Mouse (Mus musculus) liver, embryonic 15.5 days (tissue): ENCODE data around the gene Arrdc5. TPM values are rescaled to one million over a fixed set of nuclear protein-coding genes. Genes with fewer than 3 reads are reported as not detected.

Experiments used
- ATAC-seq: fragments of 200-750 bp; cut with Nextera tagmentation; 2 replicates; pipeline ENCODE4 v1.8.0; 2017; ENCODE audit warnings: moderate number of reproducible peaks, mild to moderate bottlenecking, moderate library complexity; ENCODE audit not compliant: insufficient read depth
- H3K27ac ChIP-seq: fragments of 300-500 bp; sonication (generic); replicated peaks from 2 replicates; pipeline ENCODE4 v1.5.1; 2015; ENCODE audit warnings: mild to moderate bottlenecking, inconsistent platforms
- H3K27me3 ChIP-seq: fragments of 300-500 bp; sonication (generic); 2 replicates; pipeline ENCODE4 v1.6.1; 2015; ENCODE audit warnings: mild to moderate bottlenecking, inconsistent platforms
- H3K36me3 ChIP-seq: fragments of 300-500 bp; sonication (generic); replicated peaks from 2 replicates; pipeline ENCODE4 v1.6.1; 2015; ENCODE audit warnings: moderate library complexity, mild to moderate bottlenecking, inconsistent platforms
- H3K4me1 ChIP-seq: fragments of 300-500 bp; sonication (generic); replicated peaks from 2 replicates; pipeline ENCODE4 v1.6.1; 2015; ENCODE audit warnings: inconsistent platforms
- H3K4me2 ChIP-seq: fragments of 300-500 bp; sonication (generic); 2 replicates; pipeline ENCODE4 v1.6.1; 2015; ENCODE audit warnings: moderate library complexity, mild to moderate bottlenecking, inconsistent platforms
- H3K4me3 ChIP-seq: fragments of 300-500 bp; sonication (generic); replicated peaks from 2 replicates; pipeline ENCODE4 v1.5.1; 2015; ENCODE audit warnings: mild to moderate bottlenecking, inconsistent platforms
- H3K9ac ChIP-seq: fragments of 300-500 bp; sonication (generic); 2 replicates; pipeline ENCODE4 v1.6.1; 2015; ENCODE audit warnings: moderate library complexity, mild to moderate bottlenecking, inconsistent platforms
- H3K9me3 ChIP-seq: fragments of 300-500 bp; sonication (generic); replicated peaks from 2 replicates; pipeline ENCODE4 v1.6.1; 2016; ENCODE audit warnings: inconsistent platforms
- WGBS: fragments of 180-500 bp; shearing (Covaris S2); methylation state at CpG from one replicate; pipeline ENCODE4 v1.1.7; 2015; ENCODE audit warnings: mixed read lengths; ENCODE audit not compliant: insufficient replicate concordance; 5-methylcytosine and 5-hydroxymethylcytosine counted together
- polyA plus RNA-seq: library from polyadenylated mRNA; unstranded; fragments of >200 nt; fragmentation: Nextera tagmentation; extraction: Ambion mirVana; gene quantifications from 2 replicates; pipeline ENCODE4 v1.2.1, GENCODE M21; 2015

The Arrdc5 gene
- polyA plus RNA-seq, 1 experiment from 2014 or later = not detected

DNA sequence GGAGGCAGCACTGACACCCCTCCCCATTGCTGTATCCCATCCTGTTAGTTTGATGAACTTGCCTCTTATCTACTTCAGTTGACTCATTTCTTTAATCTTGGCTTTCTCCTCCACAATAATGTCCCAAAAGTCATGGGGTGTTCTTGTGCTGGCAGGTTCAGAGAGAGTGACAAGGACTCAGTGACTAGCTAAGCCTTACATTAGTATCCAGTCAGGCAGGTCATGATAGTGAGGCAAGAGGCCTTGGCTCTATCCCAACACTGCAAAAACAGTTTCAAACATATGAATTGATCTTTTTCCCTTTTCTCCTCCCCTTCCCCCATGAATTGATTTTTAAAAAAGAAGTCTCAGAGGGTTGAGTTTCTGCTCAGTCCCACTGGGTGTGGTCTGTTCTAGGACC, 29.2 kb upstream of the Arrdc5 start:
- H3K9me3 ChIP-seq = no peaks in the 10 kb centered on the region
- no peak overlapping the region for H3K4me2 ChIP-seq
- peaks cover 76% of the 10 kb centered on the region for H3K4me1 ChIP-seq
- no peak for ATAC-seq
- no peaks in the 10 kb centered on the region for H3K27me3 ChIP-seq
- no peak overlapping the region for H3K4me3 ChIP-seq
- H3K27ac ChIP-seq = no peak overlapping the region
- 0 out of 2 replicates have a peak, but pooled peaks cover 3% of the 10 kb centered on the region for H3K36me3 ChIP-seq
- H3K9ac ChIP-seq = no peak overlapping the region

DNA sequence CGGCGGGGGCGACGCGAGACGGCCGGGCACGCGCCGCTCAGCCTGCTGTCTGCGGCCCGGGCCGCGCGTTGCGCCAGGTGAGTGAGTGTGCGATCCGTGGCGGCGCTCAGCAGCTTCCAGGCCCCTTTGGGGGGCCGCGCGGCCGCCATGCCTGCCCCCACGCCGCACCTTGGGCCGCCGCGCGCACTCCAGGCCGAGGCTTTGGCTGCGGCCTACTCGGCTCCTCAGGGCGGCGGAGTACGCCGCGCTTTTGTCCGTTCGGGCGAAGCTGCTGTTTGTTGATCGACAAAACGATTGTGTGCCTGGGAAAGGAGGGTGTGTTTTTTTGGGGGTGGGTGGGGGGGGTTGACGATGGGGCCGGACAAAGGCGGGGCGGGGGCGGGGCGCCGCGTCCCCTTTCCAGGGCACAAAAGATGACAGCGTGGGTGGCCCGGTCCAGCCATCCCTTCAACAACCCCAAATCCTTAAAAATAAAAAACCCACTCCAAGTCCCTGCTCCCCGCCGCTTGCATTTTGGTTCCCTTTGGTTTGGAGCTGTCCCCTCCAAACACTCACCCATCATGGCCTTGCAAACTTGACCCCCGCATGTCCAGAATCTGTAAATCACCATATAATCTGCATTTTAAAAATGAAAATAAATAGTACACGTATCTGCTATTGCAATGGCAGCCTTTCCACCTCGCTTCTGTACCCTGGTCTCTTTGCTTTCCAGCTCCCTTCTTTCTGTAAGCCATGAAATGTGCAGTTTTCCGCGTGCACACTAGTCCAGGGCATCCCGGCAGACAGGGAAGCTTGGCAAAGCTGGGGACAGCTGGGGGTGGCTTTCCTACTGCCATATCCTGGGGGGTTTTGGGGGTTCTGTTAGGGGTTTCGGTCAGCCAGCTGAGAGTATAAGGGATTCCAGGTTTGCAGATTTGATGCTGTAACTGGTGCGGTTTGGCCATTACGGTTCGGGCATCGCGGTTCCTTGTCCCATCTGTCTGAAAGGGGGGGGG, 26.4 kb upstream of the Arrdc5 start:
- H3K4me1 ChIP-seq = peaks cover 67% of the 10 kb centered on the region
- H3K9ac ChIP-seq = peak overlapping the region; percentile 92
- H3K4me2 ChIP-seq = peak overlapping the region; percentile 99
- WGBS = 4% methylated on average over 62 of the region's 67 CpGs
- H3K27ac ChIP-seq = peak overlapping the region; percentile 95
- no peaks in the 10 kb centered on the region for H3K27me3 ChIP-seq
- no peaks in the 10 kb centered on the region for H3K9me3 ChIP-seq
- H3K36me3 ChIP-seq = peaks cover 30% of the 10 kb centered on the region
- H3K4me3 ChIP-seq = peak overlapping the region; percentile 81
- ATAC-seq = peak; percentile 56

DNA sequence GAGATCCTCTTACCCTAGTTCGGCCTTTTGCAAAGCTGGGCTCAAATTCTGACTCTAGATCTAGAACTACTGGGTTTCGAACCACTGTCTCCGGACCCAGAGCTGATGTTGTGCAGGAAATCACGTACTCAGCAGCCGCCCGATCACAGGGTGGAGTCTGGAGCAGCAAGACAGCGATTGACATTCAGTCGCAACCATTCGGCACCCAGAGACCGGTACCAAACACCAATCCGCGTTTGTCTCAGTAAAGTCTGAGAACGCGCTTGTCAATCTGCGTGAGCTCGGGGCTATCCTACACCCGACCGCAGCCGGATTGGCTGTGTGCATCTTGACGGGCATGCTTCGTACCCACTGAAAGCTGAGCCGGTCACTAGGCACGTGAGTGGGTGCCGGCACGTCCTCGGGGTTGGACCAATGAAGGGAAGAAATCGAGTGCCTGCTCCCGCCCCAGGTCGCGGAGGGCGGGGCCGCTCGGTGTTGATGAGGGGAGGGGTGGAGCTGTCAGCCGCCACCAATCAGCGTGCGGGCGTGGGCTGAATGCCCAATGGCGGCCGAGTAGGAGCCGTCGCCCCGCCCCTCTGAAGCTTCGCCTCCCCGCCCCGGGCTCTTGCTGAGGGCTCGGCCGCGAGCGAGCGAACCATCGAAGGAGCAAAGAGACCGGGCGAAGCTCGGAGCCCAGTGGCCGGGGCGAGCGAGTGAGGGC, 25.5 kb upstream of the Arrdc5 start, which contains the start of gene Kdm4b:
Gene Kdm4b, plus strand, starts transcription at position 613 of the 703 bp plus-strand sequence.
- H3K9me3 ChIP-seq = no peaks in the 10 kb centered on the region
- peaks cover 38% of the 10 kb centered on the region for H3K36me3 ChIP-seq
- peak within 1 kb of the TSS; percentile 99 for H3K4me2 ChIP-seq
- under 1% methylated on average over 57 of the region's 57 CpGs for WGBS
- H3K4me3 ChIP-seq = peak within 1 kb of the TSS; percentile 81
- H3K27ac ChIP-seq = peak within 1 kb of the TSS; percentile 95
- peak; percentile 98 for ATAC-seq
- H3K4me1 ChIP-seq = peaks cover 63% of the 10 kb centered on the region
- peak within 1 kb of the TSS; percentile 92 for H3K9ac ChIP-seq
- no peaks in the 10 kb centered on the region for H3K27me3 ChIP-seq

DNA sequence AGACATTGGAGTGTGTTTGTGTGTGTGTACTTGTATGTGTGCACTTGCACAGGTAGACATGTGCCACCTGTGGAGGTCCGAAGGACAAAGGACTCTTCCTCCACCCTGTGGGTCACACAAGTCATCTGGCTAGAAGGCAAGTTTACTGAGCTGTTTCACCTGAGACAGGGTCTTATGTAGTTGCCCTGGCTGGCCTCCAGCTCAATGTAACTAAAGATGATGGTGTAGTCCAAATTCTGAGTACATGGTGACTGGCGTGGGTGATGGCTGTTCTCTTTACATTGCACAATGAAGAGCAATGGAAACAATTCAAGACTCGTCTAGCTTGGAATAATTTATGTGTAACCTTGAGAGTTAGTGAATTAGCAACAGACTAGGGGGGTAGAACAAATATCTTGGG, 24.3 kb upstream of the Arrdc5 start:
- H3K36me3 ChIP-seq = peaks cover 50% of the 10 kb centered on the region
- no peaks in the 10 kb centered on the region for H3K9me3 ChIP-seq
- WGBS = 63% methylated on average over 3 of the region's 3 CpGs
- H3K27ac ChIP-seq = no peak overlapping the region
- no peak overlapping the region for H3K4me3 ChIP-seq
- peaks cover 53% of the 10 kb centered on the region for H3K4me1 ChIP-seq
- no peak overlapping the region for H3K9ac ChIP-seq
- H3K4me2 ChIP-seq = peak overlapping the region; percentile 80
- no peak for ATAC-seq
- no peaks in the 10 kb centered on the region for H3K27me3 ChIP-seq

DNA sequence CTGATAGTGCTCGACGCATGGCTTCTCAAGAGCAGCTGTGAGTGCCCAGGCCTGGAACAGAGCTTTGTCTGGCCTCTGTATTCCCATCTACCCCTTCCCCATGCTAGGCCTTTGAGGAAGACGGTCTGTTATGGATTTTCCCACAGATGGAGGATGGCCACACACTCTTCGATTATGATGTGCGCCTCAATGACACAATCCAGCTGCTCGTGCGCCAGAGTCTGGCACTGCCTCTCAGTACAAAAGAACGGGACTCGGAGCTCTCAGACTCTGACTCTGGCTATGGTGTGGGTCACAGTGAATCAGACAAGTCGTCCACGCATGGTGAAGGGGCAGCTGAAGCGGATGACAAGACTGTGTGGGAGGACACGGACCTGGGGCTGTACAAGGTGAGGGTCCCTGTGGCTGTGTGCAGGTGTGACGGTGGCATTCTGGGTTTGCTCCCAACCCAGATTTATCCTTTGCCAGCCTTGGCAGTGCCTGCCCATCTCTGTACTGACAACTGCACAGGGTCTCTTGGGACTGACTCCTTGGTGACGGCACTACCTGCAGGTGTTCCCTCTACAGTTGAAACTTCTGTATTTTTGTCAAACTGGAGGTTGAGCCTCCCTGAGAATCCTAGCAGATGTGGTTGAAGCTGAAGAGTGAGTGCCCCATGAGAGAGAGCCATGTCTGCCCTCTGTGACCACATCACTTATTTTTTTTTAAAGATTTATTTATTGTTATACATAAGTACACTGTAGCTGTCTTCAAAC, 9.3 kb upstream of the Arrdc5 start:
- Histone ChIP-seq H3K4me2 (no peak overlapping the region), H3K4me3 (no peak overlapping the region), H3K27ac (no peak overlapping the region), H3K36me3 (peaks cover 96% of the 10 kb centered on the region), H3K9me3 (no peaks in the 10 kb centered on the region), H3K9ac (no peak overlapping the region), H3K4me1 (peaks cover 40% of the 10 kb centered on the region), H3K27me3 (no peaks in the 10 kb centered on the region)
- 86% methylated on average over 15 of the region's 15 CpGs for WGBS
- ATAC-seq = no peak

DNA sequence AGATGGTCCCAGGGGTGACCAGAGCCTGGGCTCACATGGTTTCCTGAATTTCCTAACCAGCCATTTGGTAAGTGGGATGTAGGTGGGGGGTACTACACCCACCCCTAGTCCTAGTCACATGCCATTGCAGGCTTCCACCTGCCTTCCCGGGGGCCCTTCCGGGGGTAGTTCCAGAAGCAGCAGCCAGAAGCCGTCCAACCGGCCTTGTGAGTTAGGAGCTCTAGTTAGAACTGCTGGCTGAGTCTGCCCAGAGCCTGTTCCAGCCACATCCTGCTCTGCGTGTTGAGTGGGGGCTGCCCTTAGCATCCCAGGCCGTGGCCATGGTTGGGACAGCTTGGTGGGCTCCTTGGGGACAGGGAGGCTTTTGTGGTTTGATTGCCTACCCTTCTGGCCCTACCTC, 8.0 kb upstream of the Arrdc5 start:
- Histone ChIP-seq H3K4me1 (peaks cover 47% of the 10 kb centered on the region), H3K36me3 (peaks cover 83% of the 10 kb centered on the region), H3K9ac (no peak overlapping the region), H3K27ac (no peak overlapping the region), H3K4me2 (no peak overlapping the region), H3K27me3 (no peaks in the 10 kb centered on the region), H3K9me3 (no peaks in the 10 kb centered on the region), H3K4me3 (no peak overlapping the region)
- no peak for ATAC-seq
- 81% methylated on average over 6 of the region's 6 CpGs for WGBS

DNA sequence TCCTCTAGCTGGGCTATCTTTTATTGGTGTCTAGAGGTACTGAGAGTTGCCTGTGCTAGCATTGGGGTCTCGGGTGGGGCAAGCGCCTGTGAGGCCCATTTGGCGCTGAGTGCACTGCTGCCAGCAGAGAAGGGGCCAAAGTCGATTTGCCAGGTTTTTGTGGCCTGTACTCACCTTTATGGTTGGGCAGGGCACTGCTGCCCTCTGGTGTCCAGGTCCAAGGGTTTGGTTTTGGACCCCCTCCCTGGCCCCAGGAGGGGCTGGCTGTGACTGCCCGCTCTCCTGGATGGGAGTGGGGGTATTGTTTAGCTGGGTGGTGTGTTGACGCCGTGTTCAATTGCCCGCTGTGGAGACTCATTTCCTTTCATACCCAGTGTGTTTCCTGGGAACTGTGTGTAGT, 5.7 kb upstream of the Arrdc5 start:
- Histone ChIP-seq H3K27me3 (no peaks in the 10 kb centered on the region), H3K4me1 (peaks cover 62% of the 10 kb centered on the region), H3K4me2 (peak overlapping the region; percentile 99), H3K36me3 (peaks cover 61% of the 10 kb centered on the region), H3K9me3 (no peaks in the 10 kb centered on the region), H3K4me3 (peak overlapping the region; percentile 83), H3K27ac (peak overlapping the region; percentile 22; the same call in 1 of the 2 replicates), H3K9ac (peak overlapping the region; percentile 70; the same call in 1 of the 2 replicates)
- WGBS = 74% methylated on average over 8 of the region's 8 CpGs
- ATAC-seq = no peak

DNA sequence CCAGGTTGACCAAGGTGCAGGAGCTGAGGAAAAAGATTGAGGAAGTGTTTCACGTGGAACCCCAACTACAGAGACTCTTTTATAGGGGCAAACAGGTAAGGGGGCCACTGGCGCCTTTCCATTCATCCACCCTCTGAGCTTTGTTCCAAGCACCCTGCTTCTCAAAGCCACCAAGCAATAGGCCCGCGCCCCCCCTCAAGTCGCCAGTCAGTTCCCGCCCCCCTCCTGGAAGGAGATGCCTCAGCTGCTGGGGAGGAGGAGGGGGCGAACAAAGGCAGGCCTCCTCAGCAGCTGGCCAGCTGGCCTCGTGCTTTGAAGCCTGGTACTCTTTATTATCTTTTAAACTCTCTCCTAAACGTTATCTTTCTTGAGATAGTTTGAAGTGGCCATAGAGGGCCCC, 5.1 kb upstream of the Arrdc5 start:
- Histone ChIP-seq H3K36me3 (peaks cover 54% of the 10 kb centered on the region), H3K27ac (peak overlapping the region; percentile 95), H3K4me2 (peak overlapping the region; percentile 99), H3K4me1 (peaks cover 62% of the 10 kb centered on the region), H3K9me3 (no peaks in the 10 kb centered on the region), H3K27me3 (no peaks in the 10 kb centered on the region), H3K4me3 (peak overlapping the region; percentile 83), H3K9ac (peak overlapping the region; percentile 70)
- ATAC-seq = no peak
- 31% methylated on average over 9 of the region's 9 CpGs for WGBS

DNA sequence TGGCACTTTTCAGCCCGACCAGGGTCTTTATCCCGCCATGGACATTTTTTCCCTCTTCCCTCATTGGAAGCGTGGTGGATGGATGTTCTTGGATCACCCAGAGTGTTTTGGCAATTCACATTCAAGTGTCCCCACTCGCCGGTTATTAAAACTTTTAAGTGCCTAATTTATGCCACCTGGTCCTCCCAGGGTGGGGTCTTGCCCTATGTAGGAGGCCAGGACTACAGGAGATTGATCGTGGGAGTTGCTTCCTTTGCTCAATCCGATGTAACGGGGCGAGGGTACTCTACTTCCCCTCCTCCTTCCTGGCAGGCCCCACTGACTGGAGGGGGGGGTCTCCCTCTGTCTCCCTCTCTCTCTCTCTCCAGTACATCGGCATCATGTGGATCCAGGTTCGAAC, 4.6 kb upstream of the Arrdc5 start:
- no peak for ATAC-seq
- Histone ChIP-seq H3K9ac (peak overlapping the region; percentile 70), H3K4me3 (peak overlapping the region; percentile 83), H3K4me2 (peak overlapping the region; percentile 99), H3K27me3 (no peaks in the 10 kb centered on the region), H3K9me3 (no peaks in the 10 kb centered on the region), H3K27ac (peak overlapping the region; percentile 95), H3K4me1 (peaks cover 62% of the 10 kb centered on the region), H3K36me3 (peaks cover 50% of the 10 kb centered on the region)
- 12% methylated on average over 11 of the region's 11 CpGs for WGBS

DNA sequence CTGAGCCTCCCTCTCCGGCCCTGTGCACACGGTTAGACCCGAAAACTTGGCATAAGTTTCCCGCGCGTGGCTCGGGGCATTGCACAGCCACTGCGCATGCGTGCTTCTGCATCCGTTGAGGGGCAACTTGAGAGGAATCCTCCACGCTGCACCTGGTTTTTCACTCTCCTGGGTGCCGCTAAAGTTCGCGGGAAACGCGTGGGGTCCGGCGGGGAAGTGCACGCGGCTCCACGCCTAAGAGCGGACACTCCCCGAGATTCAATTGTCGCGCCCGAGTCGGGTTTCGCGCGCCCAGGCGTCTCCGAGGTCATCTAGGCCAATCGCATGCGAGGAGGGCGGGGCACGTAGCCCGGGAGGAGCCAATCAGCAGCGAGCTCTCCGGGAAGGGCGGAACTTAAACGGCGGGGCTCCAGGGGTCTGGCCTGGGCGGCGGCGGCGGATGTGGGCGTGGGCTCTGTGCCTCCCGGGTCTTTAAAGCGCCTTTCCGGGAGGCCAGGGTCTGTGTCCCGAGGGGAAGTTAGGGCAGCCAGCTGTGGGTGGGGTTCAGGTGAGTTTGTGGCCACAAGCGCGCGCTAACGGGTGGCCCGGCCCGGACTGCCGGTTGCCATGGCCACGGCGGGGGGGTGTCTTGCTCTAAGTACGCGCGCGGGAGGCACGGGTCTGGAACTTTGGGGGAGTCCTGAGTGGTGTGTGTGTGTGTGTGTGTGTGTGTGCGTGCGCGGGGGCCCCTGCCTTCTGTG, 3.9 kb upstream of the Arrdc5 start:
- Histone ChIP-seq H3K27ac (peak overlapping the region; percentile 95), H3K4me1 (peaks cover 62% of the 10 kb centered on the region)
- WGBS = under 1% methylated on average over 68 of the region's 68 CpGs

More for the DNA sequence above, 3.9 kb upstream of the Arrdc5 start:
- H3K36me3 ChIP-seq = peaks cover 43% of the 10 kb centered on the region
- peak; percentile 86 for ATAC-seq
- H3K4me3 ChIP-seq = peak overlapping the region; percentile 83
- no peaks in the 10 kb centered on the region for H3K27me3 ChIP-seq
- peak overlapping the region; percentile 99 for H3K4me2 ChIP-seq
- peak overlapping the region; percentile 81 for H3K9ac ChIP-seq
- no peaks in the 10 kb centered on the region for H3K9me3 ChIP-seq
